Comparison of ENCODE assay signal across 9 mouse cellular contexts in the genomic region with DNA sequence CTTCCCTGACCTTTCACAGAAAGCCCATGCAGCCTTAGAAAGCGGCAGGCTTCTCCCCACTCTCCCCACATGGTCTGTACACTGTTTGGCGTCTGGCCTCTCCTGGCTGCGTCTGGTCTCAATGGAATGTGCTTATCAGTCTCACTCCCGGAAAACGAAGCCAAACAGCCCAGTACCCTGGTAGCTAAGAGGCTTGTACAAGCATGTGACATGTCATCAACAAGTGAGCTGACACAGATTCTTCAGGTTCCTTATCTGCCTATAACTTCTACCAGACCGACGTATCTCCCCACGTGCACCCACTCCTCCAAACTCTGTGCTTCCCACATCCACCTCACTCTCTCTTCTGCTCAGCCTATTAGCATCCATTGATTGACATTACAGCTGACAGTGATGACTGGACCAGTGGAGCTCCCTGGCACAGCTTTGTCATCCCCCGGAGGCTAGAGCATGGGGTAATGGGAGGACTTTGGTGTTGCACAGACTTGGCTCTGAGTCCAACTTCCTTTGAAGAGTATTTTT. TPM values are rescaled to one million over a fixed set of nuclear protein-coding genes. Genes with fewer than 3 reads are reported as not detected.
DNase-seq lines count a peak whose midpoint lies in the region; ATAC-seq and TF ChIP-seq lines count a peak whose summit lies in the region.
"Had no signal": no experiment of that assay in that cellular context is flagged by ENCODE, and none has a peak within 500 bp of the region (broad histone marks: within the 10 kb centered on the region; RNA-seq: fewer than 3 reads in every experiment).

No protein-coding gene starts in this region.

- DNase-seq in Muller cell, postnatal 12 days (ENCODE audit: inconsistent ontology term) = peak; percentile 91
- DNase-seq in fat pad, adult 2 months (ENCODE audit: extremely low read depth, low read depth, low spot score) = peak; percentile 49
- peak; percentile 85 for DNase-seq in lung, embryonic 14.5 days
- DNase-seq in hindbrain, embryonic 10.5 days (ENCODE audit: low spot score) = no peak
- no peak for DNase-seq in layer of hippocampus, postnatal 36 days

- no peaks in the 10 kb centered on the region for H3K27me3 ChIP-seq in intestine, embryonic 16.5 days (replicated peaks; ENCODE audit: control insufficient read depth, insufficient read depth, low read length)
- no peaks in the 10 kb centered on the region for H3K27me3 ChIP-seq in lung, embryonic 14.5 days (ENCODE audit: insufficient read depth, low read length)
- H3K27me3 ChIP-seq in hindbrain, embryonic 10.5 days (ENCODE audit: insufficient read depth, poor library complexity, severe bottlenecking) = no peaks in the 10 kb centered on the region
- H3K27me3 ChIP-seq in forebrain, embryonic 15.5 days = no peaks in the 10 kb centered on the region

- no peak overlapping the region for H3K4me3 ChIP-seq in intestine, embryonic 16.5 days (ENCODE audit: low read length)
- no peak overlapping the region for H3K4me3 ChIP-seq in lung, embryonic 14.5 days (ENCODE audit: low read depth, low read length)
- no peak overlapping the region for H3K4me3 ChIP-seq in hindbrain, embryonic 10.5 days
- H3K4me3 ChIP-seq in forebrain, embryonic 15.5 days = no peak overlapping the region

- no peaks in the 10 kb centered on the region for H3K9me3 ChIP-seq in intestine, embryonic 16.5 days (ENCODE audit: control insufficient read depth, low read length)
- H3K9me3 ChIP-seq in lung, embryonic 14.5 days (ENCODE audit: low read depth, low read length) = no peaks in the 10 kb centered on the region
- no peaks in the 10 kb centered on the region for H3K9me3 ChIP-seq in hindbrain, embryonic 10.5 days
- H3K9me3 ChIP-seq in forebrain, embryonic 15.5 days = no peaks in the 10 kb centered on the region

- H3K27ac ChIP-seq in intestine, embryonic 16.5 days (ENCODE audit: low read length) = no peak overlapping the region
- peak overlapping the region; percentile 76; the same call in 1 of the 2 replicates for H3K27ac ChIP-seq in lung, embryonic 14.5 days (ENCODE audit: low read depth)
- no peak overlapping the region for H3K27ac ChIP-seq in hindbrain, embryonic 10.5 days
- no peak overlapping the region for H3K27ac ChIP-seq in forebrain, embryonic 15.5 days (replicated peaks)

- H3K9ac ChIP-seq in intestine, embryonic 16.5 days (ENCODE audit: low read depth, low read length) = 0 out of 2 replicates have a peak overlapping the region, but pooled peaks have one; percentile 4
- H3K9ac ChIP-seq in lung, embryonic 14.5 days = no peak overlapping the region
- no peak overlapping the region for H3K9ac ChIP-seq in forebrain, embryonic 15.5 days (replicated peaks)

- no peaks in the 10 kb centered on the region for H3K36me3 ChIP-seq in intestine, embryonic 16.5 days (ENCODE audit: control insufficient read depth, insufficient read depth, low read length)
- no peaks in the 10 kb centered on the region for H3K36me3 ChIP-seq in lung, embryonic 14.5 days (ENCODE audit: insufficient read depth)
- no peaks in the 10 kb centered on the region for H3K36me3 ChIP-seq in hindbrain, embryonic 10.5 days
- H3K36me3 ChIP-seq in forebrain, embryonic 15.5 days = no peaks in the 10 kb centered on the region

- peaks cover 10% of the 10 kb centered on the region for H3K4me1 ChIP-seq in intestine, embryonic 16.5 days (ENCODE audit: control insufficient read depth, insufficient read depth, low read length)
- H3K4me1 ChIP-seq in lung, embryonic 14.5 days (ENCODE audit: insufficient read depth) = peaks cover 15% of the 10 kb centered on the region; the same call in 1 of the 2 replicates
- H3K4me1 ChIP-seq in hindbrain, embryonic 10.5 days (replicated peaks) = peaks cover 18% of the 10 kb centered on the region
- H3K4me1 ChIP-seq in forebrain, embryonic 15.5 days = no peaks in the 10 kb centered on the region

- no peak for TF ChIP-seq CTCF in lung, embryonic 14.5 days (IDR thresholded peaks at IDR 0.05; ENCODE audit: low read depth)

- WGBS in intestine, embryonic 16.5 days = 18% methylated on average over 9 of the region's 9 CpGs
- WGBS in lung, embryonic 14.5 days = 6% methylated on average over 9 of the region's 9 CpGs
- 55% methylated on average over 9 of the region's 9 CpGs for WGBS in hindbrain, embryonic 10.5 days
- 66% methylated on average over 9 of the region's 9 CpGs for WGBS in forebrain, embryonic 15.5 days

- peak; percentile 78 for ATAC-seq in intestine, embryonic 16.5 days
- peak; percentile 94 for ATAC-seq in lung, embryonic 14.5 days (ENCODE audit: insufficient read depth)
- no peak for ATAC-seq in inflammation-experienced regulatory T-cells, adult 6 months
- ATAC-seq in forebrain, embryonic 15.5 days (replicated peaks) = no peak

- peak overlapping the region; percentile 32 for H3K4me2 ChIP-seq in intestine, embryonic 16.5 days (ENCODE audit: low read depth, low read length)
- peak overlapping the region; percentile 21 for H3K4me2 ChIP-seq in lung, embryonic 14.5 days
- H3K4me2 ChIP-seq in forebrain, embryonic 15.5 days (replicated peaks) = no peak overlapping the region

RNA-seq across cellular contexts. Expression of a gene that starts 22.9 kb away (rescaled TPM):
- polyA plus RNA-seq in intestine, embryonic 16.5 days (2015; fragmentation: Nextera tagmentation; extraction: Ambion mirVana) = 9.5 and 10.9 TPM in 2 replicates
- 26.5 and 27.6 TPM in 2 replicates for polyA plus RNA-seq in lung, embryonic 14.5 days (2014; fragmentation: Nextera tagmentation; extraction: Ambion mirVana)
- polyA plus RNA-seq in inflammation-experienced regulatory T-cells, adult 6 months (2017; shearing (Covaris generic)) = under 1 TPM in 2 of 3 experiments, not detected in 1; 0.36 to 0.39 TPM
- 17.8 and 20.6 TPM in 2 replicates for polyA plus RNA-seq in hindbrain, embryonic 10.5 days (2016; fragmentation: Nextera tagmentation; extraction: Ambion mirVana)
- polyA plus RNA-seq in forebrain, embryonic 15.5 days (2015; fragmentation: Nextera tagmentation; extraction: Ambion mirVana) = 18.0 and 18.3 TPM in 2 replicates
- total RNA-seq in layer of hippocampus, postnatal 36 days (2021) = 10 to 100 TPM; 27.6 to 29.9 TPM
- total RNA-seq: common myeloid progenitor, adult 5-6 weeks had no signal

Comparison
In these comparisons a context has a peak if more than half of its experiments do, and no peak if none do; other contexts are left out.
1. DNase-seq: peak in Muller cell, postnatal 12 days (single experiment), fat pad, adult 2 months (single experiment) and lung, embryonic 14.5 days (single experiment); none in hindbrain, embryonic 10.5 days (single experiment) and layer of hippocampus, postnatal 36 days (0 of 2).
2. ATAC-seq: peak in intestine, embryonic 16.5 days (single experiment) and lung, embryonic 14.5 days (single experiment); none in inflammation-experienced regulatory T-cells, adult 6 months (single experiment) and forebrain, embryonic 15.5 days (single experiment).